9 mouse cellular contexts compared by ENCODE assay signal in genomic region chr2:28792931-28793610, GRCm38 (mm10). TPM values are rescaled to one million over a fixed set of nuclear protein-coding genes. Genes with fewer than 3 reads are reported as not detected.
DNase-seq lines count a peak whose midpoint lies in the region; ATAC-seq and TF ChIP-seq lines count a peak whose summit lies in the region.
"Had no signal": no experiment of that assay in that cellular context is flagged by ENCODE, and none has a peak within 500 bp of the region (broad histone marks: within the 10 kb centered on the region; RNA-seq: fewer than 3 reads in every experiment).

No protein-coding gene starts in this region.

- TF ChIP-seq CTCF in gastrocnemius, adult 2 months (IDR thresholded peaks at IDR 0.05), result no peak
- no peak for TF ChIP-seq CTCF in intestine, postnatal 0 days (IDR thresholded peaks at IDR 0.05; ENCODE audit: low read depth)
- TF ChIP-seq CTCF in thymus, adult 2 months (IDR thresholded peaks at IDR 0.05; ENCODE audit: borderline replicate concordance, control insufficient read depth, extremely low read depth, insufficient read depth, low read length, poor library complexity), result no peak

- no peak for ATAC-seq in intestine, postnatal 0 days
- ATAC-seq in lung, embryonic 16.5 days (ENCODE audit: low read depth), result peak; percentile 94
- ATAC-seq: Patski had no signal

- 27% methylated on average over 5 of the region's 6 CpGs for WGBS in intestine, postnatal 0 days
- 22% methylated on average over 5 of the region's 6 CpGs for WGBS in lung, embryonic 16.5 days
- 40% methylated on average over 5 of the region's 6 CpGs for WGBS in thymus, adult 2 months

- peak; percentile 40 for DNase-seq in gastrocnemius, adult 2 months
- no peak for DNase-seq in gastrocnemius, postnatal 14 days
- DNase-seq in brain, embryonic 18.5 days (ENCODE audit: low read depth, low spot score), result peak; percentile 73
- DNase-seq in heart, adult 18-20 months, result peak; percentile 51 to 70
- DNase-seq in retina, postnatal 7 days (ENCODE audit: low read depth, low spot score), result peak; percentile 40
- DNase-seq in thymus, adult 2 months, result no peak

- TF ChIP-seq POLR2A in thymus, adult 2 months (IDR thresholded peaks at IDR 0.05; ENCODE audit: control insufficient read depth, extremely low read depth, insufficient read depth, low read length, poor library complexity), result no peak

- H3K9ac ChIP-seq in intestine, postnatal 0 days (ENCODE audit: low read depth, low read length), result no peak overlapping the region
- peak overlapping the region; percentile 33; the same call in 1 of the 2 replicates for H3K9ac ChIP-seq in lung, embryonic 16.5 days (ENCODE audit: low read length)

- no peak overlapping the region for H3K27ac ChIP-seq in gastrocnemius, adult 2 months
- H3K27ac ChIP-seq in intestine, postnatal 0 days (ENCODE audit: low read depth, low read length), result peak overlapping the region; percentile 21; the same call in 1 of the 2 replicates
- peak overlapping the region; percentile 40; the same call in 1 of the 2 replicates for H3K27ac ChIP-seq in lung, embryonic 16.5 days (ENCODE audit: low read length)
- no peak overlapping the region for H3K27ac ChIP-seq in thymus, adult 2 months (ENCODE audit: control insufficient read depth, insufficient read depth, low read length)

- no peaks in the 10 kb centered on the region for H3K27me3 ChIP-seq in intestine, postnatal 0 days (replicated peaks; ENCODE audit: control insufficient read depth, insufficient read depth, low read length)
- H3K27me3 ChIP-seq in lung, embryonic 16.5 days (ENCODE audit: control insufficient read depth, insufficient read depth, low read depth, low read length), result no peaks in the 10 kb centered on the region
- no peaks in the 10 kb centered on the region for H3K27me3 ChIP-seq in thymus, adult 2 months (ENCODE audit: control insufficient read depth, insufficient read depth, low read length)

- no peaks in the 10 kb centered on the region for H3K9me3 ChIP-seq in intestine, postnatal 0 days (ENCODE audit: control insufficient read depth)
- H3K9me3 ChIP-seq in lung, embryonic 16.5 days (ENCODE audit: control insufficient read depth, low read length), result no peaks in the 10 kb centered on the region

- intact Hi-C loops in gastrocnemius, adult 2 months (cut with DNase I), result no loop called here
- intact Hi-C loops in gastrocnemius, postnatal 14 days (cut with DNase I; ENCODE audit: low total_unique reads), result no loop called here

- no peaks in the 10 kb centered on the region for H3K4me1 ChIP-seq in intestine, postnatal 0 days (replicated peaks; ENCODE audit: control insufficient read depth, insufficient read depth, low read length)
- peaks cover 12% of the 10 kb centered on the region for H3K4me1 ChIP-seq in lung, embryonic 16.5 days (replicated peaks; ENCODE audit: control insufficient read depth, insufficient read depth, low read length)
- H3K4me1 ChIP-seq in thymus, adult 2 months (replicated peaks; ENCODE audit: control insufficient read depth, insufficient read depth, low read length), result no peaks in the 10 kb centered on the region

- peak overlapping the region; percentile 45 for H3K4me3 ChIP-seq in gastrocnemius, adult 2 months
- no peak overlapping the region for H3K4me3 ChIP-seq in intestine, postnatal 0 days (ENCODE audit: low read depth, low read length)
- peak overlapping the region; percentile 10; the same call in 1 of the 2 replicates for H3K4me3 ChIP-seq in lung, embryonic 16.5 days (ENCODE audit: low read length)
- H3K4me3 ChIP-seq in thymus, adult 2 months (ENCODE audit: control insufficient read depth, insufficient read depth, low read length), result no peak overlapping the region

- H3K36me3 ChIP-seq in intestine, postnatal 0 days (ENCODE audit: control insufficient read depth, insufficient read depth), result no peaks in the 10 kb centered on the region
- H3K36me3 ChIP-seq in lung, embryonic 16.5 days (ENCODE audit: control insufficient read depth, insufficient read depth, low read length), result no peaks in the 10 kb centered on the region
- no peaks in the 10 kb centered on the region for H3K36me3 ChIP-seq in thymus, adult 2 months (ENCODE audit: control insufficient read depth, insufficient read depth, low read length)

- H3K4me2 ChIP-seq in intestine, postnatal 0 days (replicated peaks; ENCODE audit: low read depth), result peak overlapping the region; percentile 30
- H3K4me2 ChIP-seq in lung, embryonic 16.5 days (ENCODE audit: low read depth, low read length), result peak overlapping the region; percentile 46

RNA-seq across cellular contexts. Expression of gene Gtf3c4, which starts 47.1 kb away (rescaled TPM):
- total RNA-seq in gastrocnemius, adult 2 months (2021), result 10 to 100 TPM; 13.4 to 13.5 TPM
- total RNA-seq in gastrocnemius, postnatal 14 days (2021), result 10 to 100 TPM; 12.9 to 13.7 TPM
- 10 to 100 TPM; 17.0 to 22.1 TPM for total RNA-seq in heart, adult 18-20 months (2021)
- 3.0 and 3.7 TPM in 2 replicates for polyA plus RNA-seq in intestine, postnatal 0 days (2015; fragmentation: Nextera tagmentation; extraction: Ambion mirVana)
- 11.4 and 13.2 TPM in 2 replicates for polyA plus RNA-seq in lung, embryonic 16.5 days (2015; fragmentation: Nextera tagmentation; extraction: Ambion mirVana)
- 15.3 and 20.6 TPM in 2 replicates for polyA plus RNA-seq in thymus, adult 2 months (2012; rRNA removed)

RNA-seq across cellular contexts. Expression of gene Ddx31, which starts 47.1 kb away (rescaled TPM):
- total RNA-seq in gastrocnemius, adult 2 months (2021), result 1 to 10 TPM; 4.8 to 5.0 TPM
- total RNA-seq in gastrocnemius, postnatal 14 days (2021), result 1 to 10 TPM; 2.7 to 4.5 TPM
- total RNA-seq in heart, adult 18-20 months (2021), result 1 to 10 TPM; 4.4 TPM
- polyA plus RNA-seq in intestine, postnatal 0 days (2015; fragmentation: Nextera tagmentation; extraction: Ambion mirVana), result 3.0 and 3.9 TPM in 2 replicates
- polyA plus RNA-seq in lung, embryonic 16.5 days (2015; fragmentation: Nextera tagmentation; extraction: Ambion mirVana), result 13.2 and 15.8 TPM in 2 replicates
- 10.0 and 10.5 TPM in 2 replicates for polyA plus RNA-seq in thymus, adult 2 months (2012; rRNA removed)

Comparison
In these comparisons a context has a peak if more than half of its experiments do, and no peak if none do; other contexts are left out.
1. DNase-seq: peak in gastrocnemius, adult 2 months (single experiment), brain, embryonic 18.5 days (single experiment), heart, adult 18-20 months (2 of 2) and retina, postnatal 7 days (single experiment); none in gastrocnemius, postnatal 14 days (single experiment) and thymus, adult 2 months (single experiment).
2. H3K27ac ChIP-seq: peak in intestine, postnatal 0 days (single experiment) and lung, embryonic 16.5 days (single experiment); none in gastrocnemius, adult 2 months (single experiment) and thymus, adult 2 months (single experiment).
3. H3K4me3 ChIP-seq: peak in gastrocnemius, adult 2 months (single experiment) and lung, embryonic 16.5 days (single experiment); none in intestine, postnatal 0 days (single experiment) and thymus, adult 2 months (single experiment).